Mouse (Mus musculus): Measurements from ENCODE around the gene Gigyf1.

DNA sequence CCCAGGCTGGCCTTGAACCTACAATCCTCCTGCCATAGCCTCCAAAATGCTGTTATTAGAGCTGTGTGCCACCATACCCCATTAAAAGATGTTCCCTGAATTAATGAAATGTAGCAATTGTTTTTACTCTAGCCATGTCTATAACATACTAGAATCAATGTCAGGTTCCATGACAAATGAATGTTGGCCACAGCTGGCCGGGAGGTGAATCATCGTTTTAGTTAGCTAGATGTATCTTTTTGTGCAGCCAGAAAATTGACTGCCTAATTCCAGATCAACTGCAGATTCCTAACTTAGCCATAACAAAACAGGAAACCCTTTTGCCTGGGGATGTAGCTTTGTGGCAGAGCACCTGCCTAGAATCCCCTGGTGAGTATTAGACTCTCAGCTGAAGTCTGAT is 31.5 kb downstream of the Gigyf1 start:
- TF ChIP-seq CTCF (conservative IDR thresholded peaks at IDR 0.05; ENCODE audit: insufficient read depth, insufficient read length, low read depth, low read length) = no peak
- TF ChIP-seq POLR2A (IDR thresholded peaks at IDR 0.05; ENCODE audit: low read depth, low read length) = no peak

Measured in kidney, adult 2 months (tissue).